Mouse (Mus musculus): ENCODE measurements around the gene Kcnk4. TPM values are rescaled to one million over a fixed set of nuclear protein-coding genes. Genes with fewer than 3 reads are reported as not detected.

Kcnk4 gene
- total RNA-seq (2021), result under 1 TPM; 0.16 to 0.20 TPM
- long read RNA-seq, experiment 1, result 0 reads
- long read RNA-seq, experiment 2, result 0 reads

DNA sequence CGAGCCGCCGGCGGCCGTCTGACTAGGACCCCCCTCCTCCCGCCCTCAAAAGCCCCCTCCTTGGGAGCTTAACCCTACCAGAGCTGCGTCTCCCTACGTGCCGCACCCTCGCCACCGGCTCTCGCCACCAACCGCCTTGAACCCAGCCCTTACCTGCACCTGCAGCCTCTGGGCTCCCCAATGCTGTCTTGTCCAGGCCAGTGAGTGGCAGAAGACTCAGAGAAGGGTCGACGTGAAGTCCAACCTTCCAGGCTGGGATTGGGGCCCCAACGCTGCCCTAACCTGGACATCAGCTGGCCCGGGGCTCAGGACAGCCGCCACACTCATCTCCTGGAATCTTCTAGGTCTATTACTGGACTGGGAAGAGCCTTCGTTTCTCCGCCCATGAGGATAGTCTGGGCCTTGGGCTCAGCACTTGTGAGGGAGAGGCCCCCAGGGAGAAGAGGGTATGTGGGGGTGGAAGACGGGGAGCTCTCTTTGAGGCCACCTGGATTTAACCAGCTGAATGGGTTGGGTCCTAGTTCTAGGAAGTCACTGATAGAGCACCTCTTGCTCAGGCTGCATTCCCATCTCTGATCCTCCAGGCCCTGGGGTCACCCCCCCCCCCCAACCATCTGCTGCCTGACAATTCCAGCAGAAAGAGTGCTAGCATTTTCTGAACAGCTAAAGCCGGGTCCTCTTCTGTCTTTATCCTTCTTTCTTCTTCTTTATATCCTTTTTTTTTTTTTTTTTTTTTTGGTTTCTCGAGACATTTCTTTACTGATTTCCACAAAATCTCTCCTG lies at the start of gene Kcnk4:
TSS of gene Kcnk4 (minus strand) at position 321 of the 783 bp plus-strand sequence.
- DNase-seq, result no peak

DNA sequence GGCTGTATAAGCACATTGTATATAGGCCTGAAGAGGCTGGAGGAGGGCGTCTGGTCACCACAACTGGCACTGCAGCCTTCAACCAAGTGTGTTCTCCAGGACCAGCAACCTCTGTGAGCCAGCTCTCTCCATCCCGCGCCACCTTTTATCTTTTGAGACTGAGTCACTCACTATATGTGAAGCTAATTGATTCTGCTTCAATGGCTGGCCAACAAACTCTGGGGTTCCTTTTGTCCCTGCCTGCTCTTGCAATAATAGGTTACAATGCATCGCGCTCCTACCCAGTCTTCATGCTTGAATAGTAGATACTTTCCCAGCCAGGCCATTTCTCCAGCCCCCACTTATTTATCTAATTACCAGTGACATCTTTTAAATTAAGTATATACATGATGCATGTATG lies 49.3 kb upstream of the Kcnk4 start:
- no peak for DNase-seq

DNA sequence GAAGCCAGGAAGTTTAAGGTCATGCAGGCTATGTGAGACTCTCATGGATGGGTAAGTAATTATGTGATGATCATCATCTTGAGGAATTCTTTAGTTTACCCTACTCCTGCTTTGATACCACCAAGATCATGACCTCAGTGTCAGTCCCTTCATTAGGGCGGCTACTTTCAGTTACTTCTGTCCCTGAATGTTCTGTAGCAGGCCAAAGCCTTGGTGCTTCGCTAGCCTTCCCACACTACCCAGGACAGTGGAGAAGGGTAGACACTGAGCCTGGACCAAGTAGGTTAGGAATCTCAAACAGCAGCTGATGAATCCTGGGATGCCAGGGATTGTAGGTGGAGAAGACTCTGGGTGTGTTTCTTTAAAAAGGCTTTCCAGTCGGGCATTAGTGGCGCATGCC lies 47.1 kb upstream of the Kcnk4 start:
- DNase-seq, result no peak

DNA sequence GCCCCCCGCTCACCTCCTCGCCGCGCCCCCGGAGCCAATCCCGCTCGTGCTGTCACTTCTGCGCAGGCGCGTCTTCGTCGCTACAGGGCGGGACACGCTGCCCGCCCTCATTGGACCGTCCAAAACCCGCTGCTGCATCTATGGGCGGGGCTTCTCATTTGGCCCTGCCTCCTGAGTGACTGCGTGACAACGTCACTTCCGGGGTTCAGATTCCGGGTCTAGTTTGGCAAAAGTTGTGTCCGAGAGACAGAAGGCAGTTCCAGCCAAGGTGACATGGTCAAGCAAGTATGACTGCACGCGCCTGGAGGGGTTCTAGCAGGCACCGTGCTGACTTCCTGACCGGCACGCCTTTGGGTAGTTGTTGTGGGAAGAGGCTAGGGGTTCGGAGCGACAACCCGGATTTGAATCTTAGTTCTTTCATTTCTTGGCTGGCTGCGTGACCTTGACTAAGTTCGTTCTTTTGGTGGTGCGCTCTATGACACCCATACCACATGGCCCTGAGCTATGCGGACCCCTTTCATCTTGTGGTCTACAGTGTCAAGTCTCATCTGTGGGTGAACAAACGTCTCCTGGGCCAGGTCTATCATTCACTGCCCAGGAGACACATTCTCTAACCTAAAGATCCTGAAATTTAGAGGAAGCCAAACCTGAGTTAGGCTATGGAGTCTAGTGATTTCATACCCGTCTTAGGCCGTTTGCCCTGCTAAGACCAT lies 46.2 kb upstream of the Kcnk4 start, which contains the start of gene Fkbp2:
TSS of gene Fkbp2 (minus strand) at position 121 of the 713 bp plus-strand sequence.
- DNase-seq, result peak; percentile 99

DNA sequence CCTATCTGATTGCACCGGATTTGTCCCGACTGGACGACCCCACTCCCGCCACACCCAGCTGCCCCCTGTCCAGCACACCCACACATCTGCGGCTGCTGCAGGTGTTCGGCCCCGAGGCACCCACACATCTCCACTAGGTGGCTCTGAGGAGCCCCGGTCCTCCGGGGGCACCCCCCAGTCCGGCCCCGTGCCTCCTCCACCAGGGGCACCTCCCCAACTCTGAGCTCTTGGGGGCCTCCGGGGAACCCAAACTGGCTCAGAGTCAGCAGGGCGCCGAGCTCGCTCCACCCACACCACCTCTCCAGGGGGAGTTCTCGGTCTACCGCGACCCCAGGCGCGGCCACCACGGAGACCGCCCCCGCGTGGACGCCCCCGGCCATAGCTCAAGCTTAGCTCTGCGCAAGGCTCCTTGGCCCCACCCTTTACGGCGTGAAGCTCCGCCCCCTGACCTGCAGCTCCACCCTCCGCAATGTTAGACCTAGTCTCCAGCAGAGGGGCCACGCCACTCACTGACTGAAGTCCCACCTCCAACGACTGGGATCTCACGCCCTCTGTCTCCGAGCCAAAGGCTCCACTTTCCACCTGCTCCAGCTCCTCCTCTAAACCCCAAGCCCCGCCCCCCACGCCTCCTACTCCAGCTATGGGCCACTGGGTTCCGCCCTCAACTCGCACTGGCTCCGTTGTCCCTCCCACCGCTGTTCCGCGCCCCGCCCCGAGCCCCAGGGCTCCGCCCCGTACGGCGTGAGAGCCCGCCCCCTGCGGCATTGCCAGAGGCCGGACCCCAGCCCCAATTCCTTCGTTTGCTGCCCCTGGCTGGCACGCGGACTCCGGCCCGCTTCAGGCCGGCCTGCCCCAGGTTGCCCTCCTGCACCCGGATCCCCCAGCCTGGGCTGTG lies 45.4 kb upstream of the Kcnk4 start:
- peak; percentile 100 for DNase-seq

DNA sequence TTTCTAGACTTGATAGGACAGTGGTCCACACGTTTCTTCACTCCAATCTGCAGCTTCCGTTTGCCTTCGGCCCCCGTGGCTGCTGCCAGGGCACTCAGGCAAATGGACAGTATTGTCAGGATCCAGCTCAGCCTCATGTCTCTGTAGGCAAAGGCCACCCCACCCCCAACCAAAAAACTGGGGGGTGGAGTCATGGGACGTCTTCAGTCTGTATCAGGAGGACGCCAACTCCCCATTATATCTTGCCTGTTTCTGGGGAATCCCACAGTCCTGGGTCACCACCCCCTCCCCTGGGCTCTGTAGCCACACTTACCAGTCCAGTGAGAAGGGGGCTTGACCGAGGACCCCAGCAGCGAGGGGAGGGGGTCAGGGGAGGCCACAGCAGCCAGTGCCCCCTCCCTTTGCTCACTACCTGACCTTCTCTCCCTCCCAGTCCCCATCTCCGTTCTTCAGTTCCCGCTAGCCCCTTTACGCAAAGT lies 44.7 kb upstream of the Kcnk4 start:
- peak; percentile 53 to 73 for DNase-seq

DNA sequence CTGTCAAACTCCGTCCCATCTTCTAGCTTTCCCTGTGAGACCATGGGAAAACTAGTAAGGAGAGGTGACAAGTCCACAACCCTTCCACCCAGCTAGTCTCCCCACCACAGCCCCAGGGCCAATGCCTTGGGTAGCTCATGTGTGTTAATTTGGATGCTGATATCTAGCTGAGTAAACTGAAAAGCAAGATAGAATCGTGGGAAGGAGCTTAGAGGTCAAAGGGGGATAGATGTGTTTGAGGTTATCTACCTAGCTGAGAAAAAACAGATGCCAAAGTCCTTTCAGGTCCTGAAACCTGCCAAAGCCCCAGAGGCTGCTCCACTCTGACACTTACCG lies 44.3 kb upstream of the Kcnk4 start:
- DNase-seq, result no peak

DNA sequence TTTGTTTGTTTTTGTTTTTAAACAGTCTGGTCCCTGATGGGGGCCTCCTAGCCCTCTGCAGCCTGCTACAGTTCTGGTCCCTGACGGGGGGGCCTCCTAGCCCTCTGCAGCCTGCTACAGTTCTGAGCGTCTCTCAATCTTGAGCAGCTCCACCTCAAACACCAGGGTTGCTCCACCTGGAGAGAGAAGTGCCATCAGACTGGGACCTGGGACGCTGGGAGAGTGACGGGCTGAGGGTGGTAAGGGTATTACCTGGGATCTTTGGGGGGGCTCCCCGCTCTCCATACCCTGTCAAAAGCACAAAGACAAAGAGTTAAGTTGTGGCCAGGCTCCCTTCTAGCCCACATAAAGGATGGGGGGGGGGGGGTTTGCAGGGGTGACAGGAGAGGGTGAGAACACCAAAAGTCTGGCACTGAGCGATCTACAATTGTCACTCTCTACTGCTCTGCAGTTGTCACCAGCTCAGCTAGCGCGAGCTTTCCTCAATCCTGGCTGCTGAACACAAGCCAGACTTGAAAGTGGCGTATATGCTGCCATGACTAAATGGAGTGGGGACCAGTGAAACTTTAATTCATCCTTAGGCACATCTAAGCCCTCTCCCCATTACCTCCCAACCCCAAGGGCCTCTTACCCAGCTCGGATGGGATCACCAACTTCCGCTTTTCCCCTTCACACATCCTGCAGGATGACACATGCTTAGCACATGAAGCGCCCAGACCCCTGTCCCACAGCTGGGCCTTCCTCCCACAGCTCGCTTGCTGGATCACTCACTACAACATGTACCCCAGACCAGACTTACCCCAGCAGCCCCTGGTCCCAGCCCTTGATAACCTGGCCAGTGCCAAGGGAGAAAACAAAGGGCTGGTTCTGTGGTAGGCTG lies 43.7 kb upstream of the Kcnk4 start:
- no peak for DNase-seq

DNA sequence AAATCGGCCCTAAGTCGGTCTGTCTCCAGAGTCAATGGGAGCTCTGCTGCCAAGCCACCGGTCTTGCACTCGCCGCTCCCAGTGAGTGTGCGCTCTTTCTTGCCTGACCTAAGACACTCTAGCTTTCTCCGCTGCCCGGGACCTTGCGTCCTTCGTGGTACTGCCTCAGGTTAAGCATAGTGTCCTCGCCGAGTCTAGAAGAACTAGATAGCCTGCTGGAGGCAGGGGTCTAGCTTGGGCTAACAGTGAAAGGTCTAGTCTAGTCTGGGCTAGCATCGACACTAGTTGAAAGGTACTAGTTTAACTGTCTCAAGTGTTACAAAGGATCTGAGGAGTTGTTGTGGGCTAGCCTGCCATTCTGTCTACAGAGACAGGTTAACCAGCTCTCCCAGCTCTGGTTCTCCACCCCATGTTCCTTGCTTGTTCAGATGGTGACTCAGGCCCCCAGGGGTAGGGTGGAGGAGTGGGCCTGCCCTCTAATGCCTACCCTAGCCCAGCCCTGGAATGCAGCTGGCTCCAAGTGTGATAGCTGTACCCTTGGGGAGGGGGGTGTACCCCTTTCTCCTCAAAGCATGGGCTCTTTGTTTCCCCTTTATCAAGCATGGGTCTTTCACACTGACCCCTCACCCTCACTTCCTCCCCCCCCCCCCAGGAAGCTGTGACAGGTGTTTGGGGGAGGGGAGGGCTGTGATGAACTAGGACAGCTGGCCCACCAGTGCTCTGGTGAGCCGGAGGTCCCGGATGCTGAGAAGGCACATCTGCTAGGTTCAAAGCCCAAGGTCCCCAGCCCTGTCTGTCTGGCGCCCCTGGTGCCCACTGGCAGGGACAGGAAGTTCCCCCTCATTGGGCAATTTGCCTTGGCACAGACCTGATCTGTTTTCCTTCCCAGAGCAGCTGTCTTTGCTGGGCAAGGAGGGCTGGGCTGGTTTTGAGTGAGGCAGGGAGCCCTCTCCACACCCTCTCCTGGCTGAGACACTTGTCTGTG lies 41.5 kb upstream of the Kcnk4 start, which contains the start of gene Plcb3:
TSS of gene Plcb3 (minus strand) at position 934 of the 985 bp plus-strand sequence.
- DNase-seq, result peak; percentile 73 to 81

DNA sequence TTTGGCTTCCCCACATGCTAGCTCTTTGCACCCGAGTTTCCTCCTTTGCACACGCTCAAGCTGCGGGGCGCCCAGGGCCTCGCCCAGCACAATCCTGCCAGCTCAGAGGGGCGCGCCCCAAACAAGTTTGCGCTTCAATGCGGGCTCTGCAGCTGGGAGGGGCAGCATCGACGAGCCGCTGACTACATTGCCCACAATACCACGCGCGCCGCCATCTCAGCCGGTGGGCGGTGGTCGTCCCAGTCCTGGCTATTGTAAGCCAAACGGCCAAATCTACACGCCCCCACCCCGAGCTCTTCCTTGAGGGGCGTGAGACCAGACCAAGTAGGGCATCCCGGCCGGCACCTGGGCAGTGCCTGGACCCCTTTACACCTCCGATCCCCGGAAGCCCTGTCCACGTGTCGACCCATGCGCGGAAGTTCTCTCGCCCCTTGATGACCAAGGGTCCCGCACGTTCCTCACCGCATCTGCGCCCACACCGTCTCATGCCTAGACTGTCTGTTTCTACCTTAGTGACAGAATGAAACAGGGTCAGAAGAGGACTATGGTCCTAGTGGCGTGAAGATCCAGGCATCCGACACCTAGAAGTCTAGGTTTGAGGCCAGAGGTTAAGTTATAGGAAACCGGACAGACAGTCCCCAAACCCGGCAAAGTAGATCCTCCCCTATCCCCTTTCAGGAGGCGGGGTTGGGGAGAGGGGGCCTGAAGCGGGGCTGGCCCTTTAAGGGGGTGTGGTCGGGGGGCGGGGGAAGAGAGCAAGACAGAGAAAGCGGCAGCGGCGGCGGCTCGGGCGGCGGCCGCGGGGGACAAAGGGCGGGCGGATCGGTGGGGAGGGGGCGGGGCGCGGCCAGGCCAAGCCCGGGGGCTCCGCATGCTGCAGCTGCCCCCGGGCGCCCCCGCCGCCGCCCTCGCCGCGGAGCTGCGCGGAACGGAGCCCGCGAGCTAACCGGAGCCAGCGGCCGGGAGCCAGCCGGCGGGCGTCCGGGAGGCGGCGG lies 40.2 kb upstream of the Kcnk4 start, which contains the start of gene Ppp1r14b:
TSS of gene Ppp1r14b (plus strand) at position 758 of the 995 bp plus-strand sequence.
- peak; percentile 84 to 93 for DNase-seq

DNA sequence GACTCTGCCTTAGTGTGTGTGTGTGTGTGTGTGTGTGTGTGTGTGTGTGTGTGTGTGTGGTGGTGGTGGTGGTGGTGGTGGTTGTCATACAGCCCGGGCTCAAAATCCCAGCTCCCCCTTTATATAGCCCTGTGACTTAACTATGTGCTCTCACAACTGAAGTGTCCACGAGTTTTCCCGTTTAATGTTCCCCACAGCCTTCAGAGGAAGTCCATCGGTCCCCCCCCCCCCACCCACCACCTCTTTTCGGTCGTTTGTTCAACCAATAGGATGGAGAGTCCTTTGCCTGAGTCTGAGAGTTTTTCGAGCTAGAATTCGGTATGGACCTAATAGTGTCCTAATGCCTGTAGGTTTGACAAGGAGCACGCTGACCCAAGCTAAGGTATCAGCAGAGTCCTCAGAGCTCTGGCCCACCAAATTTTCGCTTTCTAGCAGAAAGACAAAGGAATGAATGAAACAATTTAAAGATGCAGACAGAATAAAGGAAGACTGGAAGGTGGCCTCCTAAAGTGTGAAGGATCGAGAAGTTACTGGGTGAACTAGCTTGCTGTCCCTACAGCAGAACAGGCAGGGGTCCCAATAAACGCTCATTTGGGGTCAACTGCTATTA lies 39.4 kb upstream of the Kcnk4 start:
- no peak for DNase-seq

DNA sequence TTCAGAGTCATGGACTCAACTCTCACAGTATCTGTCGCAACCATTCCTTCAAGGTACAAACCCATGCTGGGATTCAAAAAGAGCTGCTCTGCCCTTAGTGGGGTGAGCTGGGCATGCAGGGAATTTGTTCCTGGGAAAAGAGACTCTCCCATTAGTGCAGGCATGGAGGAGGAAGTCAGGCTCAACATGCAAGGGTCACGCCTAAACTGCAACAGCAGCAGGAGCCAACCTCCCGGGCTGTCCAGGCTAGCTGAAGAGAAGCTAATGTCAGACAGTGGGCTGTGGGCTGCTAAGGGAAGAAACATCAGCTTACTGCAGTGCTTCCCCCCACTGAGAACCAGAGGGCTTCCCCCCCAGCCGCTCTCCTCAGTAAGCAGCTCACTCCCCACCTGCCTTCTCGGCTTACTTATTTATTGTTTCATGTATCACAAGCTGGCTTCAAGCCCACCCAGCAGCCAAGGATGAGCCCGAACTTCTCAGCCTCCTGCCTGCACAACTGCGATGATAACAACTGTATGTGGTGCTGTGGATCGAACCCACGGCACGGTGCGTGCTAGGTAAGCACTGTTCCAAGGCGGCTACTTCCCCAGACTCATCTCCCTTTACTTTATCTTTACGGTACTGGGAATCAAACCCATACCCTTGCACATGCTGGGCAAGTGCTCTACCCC lies 38.1 kb upstream of the Kcnk4 start:
- DNase-seq, result no peak

DNA sequence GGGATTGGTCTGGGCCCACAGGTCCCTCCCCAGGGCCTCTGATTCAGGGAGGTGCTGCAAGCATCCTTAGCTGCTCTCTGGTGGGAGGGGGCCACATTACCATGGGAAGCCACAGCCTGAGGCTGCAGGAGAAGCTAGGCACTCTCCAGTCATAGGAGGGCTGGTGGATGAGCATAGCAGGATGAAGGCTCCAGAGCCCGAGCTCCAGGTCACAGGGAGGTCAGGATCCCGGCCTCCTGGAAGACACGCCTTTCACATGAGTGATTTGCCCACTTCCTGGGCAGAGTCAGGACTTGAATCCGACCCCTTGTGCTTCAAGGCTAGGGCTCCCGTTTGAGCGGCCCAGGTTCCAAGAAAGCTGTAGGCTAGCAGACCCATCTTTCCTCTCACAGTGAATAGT lies 37.3 kb upstream of the Kcnk4 start:
- no peak for DNase-seq

DNA sequence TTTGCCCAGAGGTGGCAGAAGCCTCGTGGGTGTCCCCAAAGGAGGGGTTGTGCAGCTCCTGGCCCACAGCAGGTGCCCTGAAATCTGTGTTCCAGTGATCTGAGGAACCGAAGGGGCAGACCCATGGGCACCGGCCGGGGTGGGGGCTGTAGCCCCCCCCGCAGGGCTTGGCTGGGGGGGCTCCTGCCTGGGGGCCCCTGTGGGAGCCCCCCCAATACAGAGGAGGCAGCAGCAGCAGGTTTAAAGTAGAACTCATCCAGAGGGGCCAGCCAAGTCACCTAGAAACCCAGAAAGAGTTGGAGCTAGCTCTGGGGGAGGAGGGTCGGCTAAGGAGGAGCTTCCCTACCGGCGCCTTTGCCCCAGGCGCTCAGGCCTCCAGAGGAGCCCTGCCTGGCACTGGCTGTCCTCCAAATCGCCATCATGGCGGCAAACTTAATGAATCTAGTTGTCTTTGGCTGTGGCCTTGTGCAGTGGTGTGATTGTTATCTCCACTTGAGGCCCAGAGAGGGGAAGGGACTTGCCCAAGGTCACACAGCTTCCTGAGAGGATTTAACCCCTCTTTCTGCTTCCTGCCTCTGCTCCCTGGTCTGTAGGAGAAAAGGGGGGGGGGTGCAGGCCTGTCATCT lies 36.3 kb upstream of the Kcnk4 start:
- DNase-seq, result peak in 1 of 2 experiments; percentile 71

DNA sequence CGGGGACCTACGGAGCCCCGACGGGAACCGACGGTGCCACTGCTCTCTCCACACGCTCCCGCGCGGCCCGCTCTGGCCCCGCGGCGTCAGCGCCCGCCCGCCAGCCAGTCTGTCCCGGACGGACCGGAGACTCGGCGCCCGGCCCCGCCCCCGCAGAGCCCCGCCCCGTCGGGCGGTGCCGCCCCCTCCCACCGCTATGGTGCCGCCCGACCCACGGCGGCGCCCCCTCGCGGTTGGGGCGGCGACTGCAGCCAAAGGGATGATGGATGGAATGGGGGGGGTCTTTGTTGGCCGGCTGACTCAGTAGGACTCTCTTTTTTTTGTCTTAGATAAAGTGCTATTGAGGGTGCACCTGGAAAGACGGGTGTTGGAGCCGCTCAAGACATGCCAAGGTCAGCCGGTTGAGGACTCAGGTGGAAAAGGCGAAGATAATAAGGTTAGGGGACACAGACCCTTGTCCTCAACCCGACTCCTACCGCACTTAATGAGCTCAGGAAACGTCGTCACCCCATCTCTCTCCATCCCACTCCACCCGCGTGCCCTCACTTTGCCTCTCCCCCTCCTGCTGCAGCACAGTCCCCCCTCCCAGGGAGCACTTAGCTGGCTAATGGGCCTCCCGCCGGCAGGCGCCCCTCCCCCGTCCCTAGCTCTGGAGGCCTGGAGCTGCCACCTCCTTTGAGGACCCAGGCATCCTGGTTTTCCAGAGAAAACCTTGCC lies 35.5 kb upstream of the Kcnk4 start:
- peak; percentile 88 to 94 for DNase-seq

DNA sequence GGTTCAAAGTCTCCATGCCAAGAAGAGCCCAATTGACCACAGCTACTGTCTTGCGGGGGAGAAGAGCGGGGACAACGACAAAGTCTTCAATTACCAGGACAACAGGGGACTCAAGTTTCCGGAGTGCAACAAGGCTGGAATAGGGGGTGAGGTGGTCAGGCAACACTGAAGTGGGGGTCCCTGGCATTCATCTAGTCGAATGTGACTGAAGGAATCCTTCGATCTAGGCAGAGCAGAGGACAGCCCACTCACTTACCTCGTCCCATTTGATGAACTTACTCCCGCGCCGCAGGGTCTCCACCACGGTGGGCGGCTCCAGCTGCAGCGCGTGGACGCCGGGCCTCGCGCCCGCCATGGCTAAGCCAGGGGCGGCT lies 35.0 kb upstream of the Kcnk4 start:
- DNase-seq, result no peak
